Mouse (Mus musculus) midbrain, embryonic 11.5 days (tissue): Measurements from ENCODE around the gene Rab11a. TPM values are rescaled to one million over a fixed set of nuclear protein-coding genes. Genes with fewer than 3 reads are reported as not detected.

Source experiments
- microRNA-seq: library from miRNA; unstranded; fragments of <30 nt; microRNA quantifications from one replicate; pipeline ENCODE4, GENCODE M21; 2017
- polyA plus RNA-seq: library from polyadenylated mRNA; unstranded; fragments of >200 nt; fragmentation: Nextera tagmentation; extraction: Ambion mirVana; gene quantifications from 2 replicates; pipeline ENCODE4 v1.2.1, GENCODE M21; 2014

Gene Rab11a
- polyA plus RNA-seq, 1 experiment from 2014 or later: 300 TPM

Small RNA genes lying within 50 kb of the gene (microRNA-seq; reads per million reads assigned to microRNA genes)
- not detected for gene Gm47308

Other genes starting within 250 kb of the Rab11a start
- 8.4 and 8.9 TPM in 2 replicates for gene Dennd4a, start 73.6 kb upstream of the Rab11a start, polyA plus RNA-seq
- gene Slc24a1, start 213.8 kb upstream of the Rab11a start, polyA plus RNA-seq: not detected in 2 replicates
- gene Ints14, start 223.1 kb upstream of the Rab11a start, polyA plus RNA-seq: 78.5 and 84.3 TPM in 2 replicates